Mouse (Mus musculus): ENCODE results near the gene Tie1.
"Not testable (repeated sequence)": the region's sequence is repeated elsewhere in the genome, so short reads cannot be mapped to it uniquely, and the experiment has no call there.

Gene Tie1

GRCm38 (mm10) chr4:118489717-118490132 is at the start of gene Tie1:
Gene Tie1 (minus strand): TSS chr4:118490061.
- in situ Hi-C loops (cut with MboI, MseI) = no loop called here

GRCm38 (mm10) chr4:118537801-118538200 is 47.9 kb upstream of the Tie1 start:
- in situ Hi-C loops (cut with MboI, MseI) = no loop called here

- in situ Hi-C loops (cut with MboI, MseI) = no loop called here
Measured at GRCm38 (mm10) chr4:118535610-118536009, 45.7 kb upstream of the Tie1 start.

- in situ Hi-C loops (cut with MboI, MseI) = no loop called here
Measured at GRCm38 (mm10) chr4:118533605-118534004, 43.7 kb upstream of the Tie1 start.

GRCm38 (mm10) chr4:118533156-118533555 is 43.3 kb upstream of the Tie1 start:
- in situ Hi-C loops (cut with MboI, MseI) = no loop called here

- in situ Hi-C loops (cut with MboI, MseI) = no loop called here
Measured at GRCm38 (mm10) chr4:118532663-118533062, 42.8 kb upstream of the Tie1 start.

- in situ Hi-C loops (cut with MboI, MseI) = loop anchor here in 1 of 2 experiments (10.0 kb wide), 1 partner anchor 893 kb away; no protein-coding TSS in a partner anchor
Measured at GRCm38 (mm10) chr4:118527720-118528119, 37.9 kb upstream of the Tie1 start.

- in situ Hi-C loops (cut with MboI, MseI) = loop anchor here in 1 of 2 experiments (10.0 kb wide), 1 partner anchor 893 kb away; no protein-coding TSS in a partner anchor
Measured at GRCm38 (mm10) chr4:118527335-118527681, 37.4 kb upstream of the Tie1 start.

GRCm38 (mm10) chr4:118526408-118527334 is 36.8 kb upstream of the Tie1 start, which contains the start of gene 2610528J11Rik:
Gene 2610528J11Rik (plus strand): TSS chr4:118526999.
- in situ Hi-C loops (cut with MboI, MseI) = loop anchor here in 1 of 2 experiments (10.0 kb wide), 1 partner anchor 892 kb away; no protein-coding TSS in a partner anchor

- in situ Hi-C loops (cut with MboI, MseI) = loop anchor here in 1 of 2 experiments (10.0 kb wide), 1 partner anchor 891 kb away; no protein-coding TSS in a partner anchor
Measured at GRCm38 (mm10) chr4:118525779-118526178, 35.9 kb upstream of the Tie1 start.

- in situ Hi-C loops (cut with MboI, MseI) = loop anchor here in 1 of 2 experiments (10.0 kb wide), 1 partner anchor 889 kb away; no protein-coding TSS in a partner anchor
Measured at GRCm38 (mm10) chr4:118523976-118524375, 34.1 kb upstream of the Tie1 start.

GRCm38 (mm10) chr4:118522248-118522647 is 32.4 kb upstream of the Tie1 start:
- in situ Hi-C loops (cut with MboI, MseI) = loop anchor here in 1 of 2 experiments (10.0 kb wide), 1 partner anchor 887 kb away; no protein-coding TSS in a partner anchor

- in situ Hi-C loops (cut with MboI, MseI) = no loop called here
Measured at GRCm38 (mm10) chr4:118518208-118518607, 28.3 kb upstream of the Tie1 start.

- in situ Hi-C loops (cut with MboI, MseI) = no loop called here
Measured at GRCm38 (mm10) chr4:118517497-118518146, 27.8 kb upstream of the Tie1 start.

GRCm38 (mm10) chr4:118516699-118517496 is 27.0 kb upstream of the Tie1 start:
- in situ Hi-C loops (cut with MboI, MseI) = no loop called here

GRCm38 (mm10) chr4:118509050-118509449 is 19.2 kb upstream of the Tie1 start:
- in situ Hi-C loops (cut with MboI, MseI) = no loop called here

- in situ Hi-C loops (cut with MboI, MseI) = not testable (repeated sequence)
Measured at GRCm38 (mm10) chr4:118507171-118507570, 17.3 kb upstream of the Tie1 start.

- in situ Hi-C loops (cut with MboI, MseI) = no loop called here
Measured at GRCm38 (mm10) chr4:118505551-118505950, 15.7 kb upstream of the Tie1 start.

GRCm38 (mm10) chr4:118500792-118501191 is 10.9 kb upstream of the Tie1 start:
- in situ Hi-C loops (cut with MboI, MseI) = no loop called here

- in situ Hi-C loops (cut with MboI, MseI) = no loop called here
Measured at GRCm38 (mm10) chr4:118500171-118500724, 10.4 kb upstream of the Tie1 start.

GRCm38 (mm10) chr4:118490461-118490860 is 600 bp upstream of the Tie1 start:
- in situ Hi-C loops (cut with MboI, MseI) = no loop called here

All from T-helper 17 cell (primary cell).